Mouse (Mus musculus): ENCODE data around the gene Krt15.

GRCm38 (mm10) chr11:100097819-100098218 lies 37.9 kb downstream of the Krt15 start:
- TF ChIP-seq CTCF (conservative IDR thresholded peaks at IDR 0.05 in 1 of 2, IDR thresholded peaks at IDR 0.05 in 1 of 2; ENCODE audit: low read depth in 2 of 2, low read length in 2 of 2) (no peak), USF1 (IDR thresholded peaks at IDR 0.05; ENCODE audit: low read depth, low read length) (no peak), POLR2A (IDR thresholded peaks at IDR 0.05; ENCODE audit: low read depth, low read length) (no peak), ELF1 (IDR thresholded peaks at IDR 0.05; ENCODE audit: low read depth, low read length) (no peak), POLR2AphosphoS2 (IDR thresholded peaks at IDR 0.05; ENCODE audit: low read depth, low read length) (no peak), EP300 (IDR thresholded peaks at IDR 0.05; ENCODE audit: low read length) (no peak), ZKSCAN1 (IDR thresholded peaks at IDR 0.05; ENCODE audit: borderline replicate concordance, low read depth, low read length) (no peak), MAX (IDR thresholded peaks at IDR 0.05; ENCODE audit: low read length) (no peak), SIN3A (IDR thresholded peaks at IDR 0.05; ENCODE audit: low read length) (no peak), MAZ (IDR thresholded peaks at IDR 0.05; ENCODE audit: low read depth, low read length) (no peak), GABPA (IDR thresholded peaks at IDR 0.05; ENCODE audit: insufficient replicate concordance, low read depth, low read length) (no peak), SMC3 (IDR thresholded peaks at IDR 0.05; ENCODE audit: low read depth, low read length) (no peak), IRF4 (IDR thresholded peaks at IDR 0.05; ENCODE audit: low read depth, low read length) (no peak)
